Mouse (Mus musculus) kidney, adult 18-20 months (tissue): ENCODE results near the gene Sycn.

Experiments
- DNase-seq: peaks from one replicate; pipeline ENCODE4 v3.0.0; 2021

Gene Sycn

GRCm38 (mm10) chr7:28560856-28561255, 20.2 kb downstream of the Sycn start:
- no peak for DNase-seq

GRCm38 (mm10) chr7:28561967-28562366, 21.3 kb downstream of the Sycn start:
- no peak for DNase-seq

GRCm38 (mm10) chr7:28562371-28562770, 21.7 kb downstream of the Sycn start:
- no peak for DNase-seq

GRCm38 (mm10) chr7:28562951-28563350, 22.3 kb downstream of the Sycn start:
- no peak for DNase-seq

GRCm38 (mm10) chr7:28565407-28565806, 24.7 kb downstream of the Sycn start:
- no peak for DNase-seq

- no peak for DNase-seq
Measured at GRCm38 (mm10) chr7:28567539-28567938, 26.9 kb downstream of the Sycn start.

GRCm38 (mm10) chr7:28568253-28568652, 27.6 kb downstream of the Sycn start:
- DNase-seq, result peak; percentile 75

GRCm38 (mm10) chr7:28570291-28570981, 29.8 kb downstream of the Sycn start:
- DNase-seq, result peak; percentile 95

GRCm38 (mm10) chr7:28570982-28571682, 30.4 kb downstream of the Sycn start:
- DNase-seq, result peak; percentile 54

- DNase-seq, result peak; percentile 50
Measured at GRCm38 (mm10) chr7:28572689-28573088, 32.0 kb downstream of the Sycn start.

- no peak for DNase-seq
Measured at GRCm38 (mm10) chr7:28573236-28573635, 32.6 kb downstream of the Sycn start.

- DNase-seq, result no peak
Measured at GRCm38 (mm10) chr7:28575597-28575996, 34.9 kb downstream of the Sycn start.

- DNase-seq, result peak; percentile 64
Measured at GRCm38 (mm10) chr7:28576271-28576914, 35.7 kb downstream of the Sycn start.

GRCm38 (mm10) chr7:28577826-28578542, 37.3 kb downstream of the Sycn start:
- peak; percentile 74 for DNase-seq

GRCm38 (mm10) chr7:28578543-28579053, 37.9 kb downstream of the Sycn start:
- DNase-seq, result no peak

- no peak for DNase-seq
Measured at GRCm38 (mm10) chr7:28579826-28580225, 39.1 kb downstream of the Sycn start.

- DNase-seq, result no peak
Measured at GRCm38 (mm10) chr7:28581721-28582120, 41.0 kb downstream of the Sycn start.

- no peak for DNase-seq
Measured at GRCm38 (mm10) chr7:28582841-28583240, 42.2 kb downstream of the Sycn start.

- DNase-seq, result no peak
Measured at GRCm38 (mm10) chr7:28583570-28584344, 43.1 kb downstream of the Sycn start.

GRCm38 (mm10) chr7:28584468-28584867, 43.8 kb downstream of the Sycn start:
- no peak for DNase-seq

GRCm38 (mm10) chr7:28585001-28585400, 44.3 kb downstream of the Sycn start:
- no peak for DNase-seq
